Mouse (Mus musculus) bone marrow macrophage, adult 2 months (primary cell): ENCODE data around the gene Itga9.

Experiments used
- CTCF ChIP-seq: IDR thresholded peaks from 2 replicates; pipeline ENCODE4 v1.5.1; 2012; ENCODE audit warnings: low read depth, mild to moderate bottlenecking, low read length, moderate library complexity
- POLR2A ChIP-seq: IDR thresholded peaks from 2 replicates; pipeline ENCODE4 v1.6.1; 2012; ENCODE audit warnings: mild to moderate bottlenecking, low read depth, low read length, borderline replicate concordance

DNA sequence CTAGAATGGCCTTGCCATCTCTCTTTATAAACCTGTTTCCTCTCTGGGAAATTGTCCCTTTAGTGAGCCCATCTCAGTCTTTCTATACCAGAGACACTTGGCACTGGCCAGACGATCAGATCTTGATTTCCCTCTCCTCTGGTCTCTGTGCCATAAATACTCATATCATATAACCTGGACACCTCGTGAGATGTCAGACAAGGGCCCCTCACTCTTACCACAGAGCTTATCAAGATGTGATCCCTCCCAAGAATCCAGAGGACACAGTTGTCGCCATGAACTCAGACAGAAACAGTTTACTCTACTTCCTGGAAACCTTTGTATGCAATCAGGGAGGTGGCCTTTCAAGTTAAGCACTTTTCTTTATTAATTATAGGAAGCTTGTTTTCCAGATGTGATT, 127.1 kb downstream of the Itga9 start:
- TF ChIP-seq POLR2A = no peak
- no peak for TF ChIP-seq CTCF
